Mouse (Mus musculus) brain, embryonic 14.5 days (tissue): ENCODE results near the gene Ift80.

Source experiments
- CTCF ChIP-seq: fragments of 200-500 bp; IDR thresholded peaks from 2 replicates; pipeline ENCODE4 v1.5.1; 2012; ENCODE audit warnings: inconsistent platforms, mild to moderate bottlenecking, moderate library complexity, borderline replicate concordance; ENCODE audit not compliant: insufficient read depth, insufficient read length; ENCODE audit errors: extremely low read depth
- POLR2A ChIP-seq: fragments of 200-500 bp; IDR thresholded peaks from 2 replicates; pipeline ENCODE4 v1.6.1; 2012; ENCODE audit warnings: mild to moderate bottlenecking, inconsistent platforms, borderline replicate concordance; ENCODE audit not compliant: poor library complexity, insufficient read depth, insufficient read length, severe bottlenecking; ENCODE audit errors: extremely low read depth

DNA sequence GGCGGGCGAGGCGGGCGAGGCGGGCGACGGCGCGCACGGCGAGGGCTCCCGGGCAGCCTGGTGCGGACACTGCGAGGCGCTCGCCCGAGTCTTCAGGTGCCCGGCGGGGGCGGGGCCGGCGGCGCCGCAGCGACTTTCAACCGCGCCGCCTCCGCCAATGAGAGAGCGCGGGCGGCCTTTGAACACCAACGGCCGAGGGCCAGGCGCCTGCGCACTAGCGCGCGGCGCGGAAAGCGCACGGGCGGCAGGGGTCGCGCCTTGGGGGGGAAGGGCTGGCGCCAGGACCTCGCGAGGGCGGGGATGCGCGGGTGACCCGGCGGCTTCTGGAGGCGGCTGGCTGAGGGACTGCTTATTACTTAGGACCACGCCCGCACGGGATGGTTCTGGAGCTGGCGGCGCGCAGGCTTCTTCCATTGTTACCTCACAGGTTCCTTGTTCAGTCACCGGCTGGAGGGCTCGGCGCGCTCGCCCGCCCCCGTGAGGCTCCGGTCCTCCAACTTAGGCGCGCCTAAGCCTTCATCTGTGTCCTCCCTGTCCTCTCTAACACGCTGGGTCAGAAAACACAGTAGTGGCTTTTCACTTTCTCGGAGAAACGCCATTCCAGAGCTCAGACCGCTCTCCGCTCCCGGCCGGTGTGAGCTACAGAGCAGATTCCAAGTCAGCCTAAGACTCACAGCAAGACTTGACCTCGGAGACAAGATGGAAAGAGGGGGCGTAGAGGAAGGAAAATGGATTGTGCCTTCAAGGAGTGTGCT is 40.5 kb upstream of the Ift80 start, which contains the start of gene Trim59:
- TF ChIP-seq POLR2A, result peak; percentile 99
- TF ChIP-seq CTCF, result no peak
